Mouse (Mus musculus): ENCODE data around the gene Smim5.

Smim5 gene

DNA sequence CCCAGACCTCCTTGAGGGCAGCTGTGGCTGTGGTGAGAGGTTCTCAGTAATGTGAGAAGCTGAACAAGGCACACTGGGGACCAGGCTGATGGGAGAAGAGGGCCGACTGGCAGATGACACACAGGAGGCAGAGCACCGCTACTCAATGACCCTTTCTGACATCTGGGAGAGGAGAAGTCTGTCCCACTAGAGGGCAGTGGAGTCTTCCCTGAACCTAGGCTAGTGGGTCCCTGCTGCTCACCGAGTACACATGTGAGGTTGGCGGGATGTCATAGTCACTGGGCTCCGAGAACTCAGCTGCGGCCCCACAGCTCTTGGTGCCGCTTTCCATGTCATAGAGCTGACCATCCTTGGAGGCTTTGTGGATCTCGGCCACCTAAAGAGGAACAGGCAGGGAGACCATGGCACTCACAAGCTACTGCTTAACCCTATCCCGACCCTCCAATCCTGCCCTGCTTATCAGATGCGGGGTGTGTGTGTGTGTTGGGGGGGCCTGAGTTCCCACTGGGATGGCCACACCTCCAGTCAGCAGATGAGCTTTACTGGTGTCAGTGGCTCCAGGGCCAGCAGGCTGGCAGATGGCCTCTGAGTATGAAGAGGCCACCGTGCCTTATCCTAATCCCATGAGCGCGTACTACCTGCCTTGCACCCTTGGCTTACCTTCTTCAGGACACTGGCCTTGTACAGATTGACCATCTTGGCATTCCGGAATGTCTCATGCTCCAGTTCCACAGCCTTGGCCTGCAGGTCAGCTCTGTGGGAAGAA, 4.8 kb upstream of the Smim5 start:
- in situ Hi-C loops (cut with MboI; ENCODE audit: low sequenced_read_pairs) = no loop called here

DNA sequence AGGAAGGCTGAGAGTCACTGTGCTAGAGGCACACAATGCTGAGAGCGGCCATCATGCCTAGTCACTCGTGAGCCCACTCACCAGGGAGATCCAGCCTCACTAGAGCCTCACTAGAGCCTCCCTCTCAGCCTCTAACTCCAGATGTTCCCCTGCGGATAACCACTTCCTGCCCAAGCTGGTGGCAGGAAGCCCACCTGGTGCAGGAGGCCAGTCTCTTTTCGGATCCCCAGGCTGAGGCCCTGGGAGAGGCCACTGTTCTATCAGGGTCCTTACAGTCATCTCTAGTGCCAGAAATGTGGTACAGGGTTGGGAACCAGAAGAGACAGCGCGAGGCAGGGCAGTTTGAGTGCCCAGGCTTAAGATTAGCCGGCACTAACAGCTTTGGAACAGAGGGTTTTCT, 1.3 kb upstream of the Smim5 start:
- in situ Hi-C loops (cut with MboI; ENCODE audit: low sequenced_read_pairs) = no loop called here

DNA sequence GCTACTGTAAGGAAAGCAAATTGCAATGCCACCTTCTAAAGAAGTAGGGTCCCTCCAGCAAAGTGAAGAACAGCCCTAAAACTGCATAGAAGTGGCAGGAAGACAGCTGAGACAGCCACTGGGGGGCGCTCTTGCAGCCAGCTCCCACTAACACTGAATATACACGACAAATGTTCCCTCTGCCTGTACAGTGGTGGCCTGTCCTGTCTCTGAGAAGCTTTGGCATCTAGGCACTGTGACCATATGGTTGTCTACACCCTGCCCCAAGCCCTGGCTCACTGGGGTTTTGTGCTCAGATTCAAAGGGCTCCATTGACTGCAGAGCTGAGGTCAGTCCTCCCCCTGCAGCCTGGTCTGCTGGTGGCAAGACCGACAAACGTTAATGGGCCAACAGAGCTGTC, 880 bp upstream of the Smim5 start:
- in situ Hi-C loops (cut with MboI; ENCODE audit: low sequenced_read_pairs) = no loop called here

DNA sequence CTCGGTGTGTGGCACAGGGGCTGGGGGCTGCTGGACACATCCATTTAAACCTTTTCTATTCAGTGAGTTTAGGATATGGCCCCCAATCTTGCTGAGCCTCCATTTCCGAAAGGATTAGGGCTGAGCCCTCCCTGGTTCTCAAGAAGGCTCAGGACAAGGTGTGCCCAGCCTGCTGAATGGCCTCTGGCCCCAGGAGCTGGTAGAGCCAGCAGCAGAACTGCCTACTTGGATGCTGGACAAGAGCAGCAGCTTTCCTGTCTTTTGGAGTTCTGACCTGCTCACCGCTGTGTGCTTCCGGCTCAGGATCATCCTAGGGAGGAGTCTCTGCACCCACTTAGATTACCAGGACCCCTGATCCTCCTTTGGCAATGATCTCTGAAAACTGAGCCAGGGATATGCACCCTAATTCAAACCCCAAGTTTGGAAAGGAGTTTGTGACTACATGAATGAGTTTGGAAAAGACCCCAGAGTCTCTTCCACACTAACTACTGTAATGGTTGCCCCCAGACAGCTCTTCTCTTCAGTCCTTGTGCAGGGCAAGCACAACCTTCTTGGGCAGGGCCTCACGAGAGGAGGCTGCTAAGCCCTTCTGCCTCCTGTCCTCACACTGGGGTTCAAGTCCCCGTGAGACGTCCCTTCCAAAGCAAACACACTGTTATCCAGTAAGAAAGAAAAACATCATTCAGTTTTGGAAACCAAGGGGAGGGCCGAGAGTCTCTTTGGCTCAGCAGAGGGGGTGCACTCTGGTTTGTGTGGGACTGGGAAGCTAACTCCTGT, 983 bp downstream of the Smim5 start:
- in situ Hi-C loops (cut with MboI; ENCODE audit: low sequenced_read_pairs) = no loop called here

DNA sequence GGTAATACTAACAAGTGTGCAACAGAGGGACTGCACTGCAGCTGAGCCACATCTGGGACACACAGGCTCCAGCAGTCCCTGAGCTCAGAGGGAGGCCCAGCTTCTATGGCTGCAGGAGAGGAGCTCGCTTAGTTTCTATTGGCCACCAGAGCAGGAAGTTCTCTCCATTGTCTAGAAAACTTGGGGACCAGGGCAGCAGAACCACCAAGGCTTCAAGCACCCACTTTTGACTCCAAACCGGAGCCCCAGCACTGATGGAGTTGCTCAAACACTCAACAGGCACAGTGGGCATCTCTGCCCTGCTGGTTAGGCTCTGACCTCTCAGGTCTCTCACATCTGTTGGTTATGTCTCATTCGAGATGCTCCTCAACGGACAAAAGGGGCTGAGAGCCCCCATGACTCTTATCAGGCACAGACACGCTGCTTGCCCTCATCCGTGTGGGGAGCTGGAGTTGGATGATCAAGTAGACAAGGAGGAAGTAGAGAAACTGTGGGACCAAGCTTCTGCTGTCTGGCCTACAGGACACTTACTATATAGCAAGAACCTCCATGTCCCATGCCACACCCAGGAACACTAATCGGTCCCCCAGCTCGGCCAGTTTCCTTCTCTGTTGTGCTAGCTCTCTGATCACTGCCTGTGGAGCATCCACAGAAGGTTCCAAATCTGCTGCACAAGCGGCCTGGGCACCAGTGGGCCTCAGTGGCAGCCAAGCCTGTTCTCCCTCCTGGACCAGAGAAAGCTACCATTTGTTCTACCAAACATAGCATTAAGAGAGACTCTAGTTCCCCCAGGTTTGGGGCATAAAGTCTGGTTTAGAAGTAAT, 1.8 kb downstream of the Smim5 start:
- in situ Hi-C loops (cut with MboI; ENCODE audit: low sequenced_read_pairs) = no loop called here

DNA sequence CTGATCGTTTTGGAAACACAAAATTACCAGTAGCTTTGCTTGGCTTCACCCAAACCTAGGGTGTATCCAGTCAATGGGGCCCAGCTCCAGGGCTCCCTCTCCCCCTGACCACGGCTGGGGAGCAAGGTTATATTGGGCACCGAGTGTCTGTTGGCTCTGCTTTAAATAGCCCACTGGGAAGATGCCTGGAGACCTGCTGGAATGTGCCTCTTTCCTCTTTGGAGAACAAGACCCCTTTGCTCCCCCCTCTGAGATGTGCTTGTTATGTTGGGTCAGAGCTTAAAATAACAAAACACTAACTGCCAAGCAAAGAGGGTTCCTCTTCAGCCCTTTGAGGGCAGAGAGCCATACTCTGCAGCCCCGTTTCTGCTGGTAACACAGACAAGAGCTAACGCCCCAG, 2.4 kb downstream of the Smim5 start:
- in situ Hi-C loops (cut with MboI; ENCODE audit: low sequenced_read_pairs) = no loop called here

DNA sequence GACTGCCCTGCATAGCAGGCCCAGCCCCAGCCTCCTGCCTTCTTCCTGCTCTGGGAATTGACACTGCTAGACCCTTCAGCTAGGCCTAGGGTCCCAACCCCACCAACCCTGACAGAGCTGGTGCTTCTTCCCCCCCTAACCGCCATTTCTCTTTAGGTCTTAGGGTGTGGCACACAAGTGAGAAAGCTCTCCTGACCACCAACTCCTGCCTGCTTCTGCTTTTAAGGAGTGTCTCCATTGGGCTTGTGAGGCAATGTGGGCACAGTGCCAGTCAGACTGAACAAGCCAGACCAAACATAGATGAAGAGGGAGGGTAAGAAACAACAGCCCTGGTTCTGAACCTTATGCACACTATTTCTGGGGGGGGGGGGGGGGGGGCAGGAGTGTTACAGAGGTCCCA, 3.1 kb downstream of the Smim5 start:
- in situ Hi-C loops (cut with MboI; ENCODE audit: low sequenced_read_pairs) = no loop called here

DNA sequence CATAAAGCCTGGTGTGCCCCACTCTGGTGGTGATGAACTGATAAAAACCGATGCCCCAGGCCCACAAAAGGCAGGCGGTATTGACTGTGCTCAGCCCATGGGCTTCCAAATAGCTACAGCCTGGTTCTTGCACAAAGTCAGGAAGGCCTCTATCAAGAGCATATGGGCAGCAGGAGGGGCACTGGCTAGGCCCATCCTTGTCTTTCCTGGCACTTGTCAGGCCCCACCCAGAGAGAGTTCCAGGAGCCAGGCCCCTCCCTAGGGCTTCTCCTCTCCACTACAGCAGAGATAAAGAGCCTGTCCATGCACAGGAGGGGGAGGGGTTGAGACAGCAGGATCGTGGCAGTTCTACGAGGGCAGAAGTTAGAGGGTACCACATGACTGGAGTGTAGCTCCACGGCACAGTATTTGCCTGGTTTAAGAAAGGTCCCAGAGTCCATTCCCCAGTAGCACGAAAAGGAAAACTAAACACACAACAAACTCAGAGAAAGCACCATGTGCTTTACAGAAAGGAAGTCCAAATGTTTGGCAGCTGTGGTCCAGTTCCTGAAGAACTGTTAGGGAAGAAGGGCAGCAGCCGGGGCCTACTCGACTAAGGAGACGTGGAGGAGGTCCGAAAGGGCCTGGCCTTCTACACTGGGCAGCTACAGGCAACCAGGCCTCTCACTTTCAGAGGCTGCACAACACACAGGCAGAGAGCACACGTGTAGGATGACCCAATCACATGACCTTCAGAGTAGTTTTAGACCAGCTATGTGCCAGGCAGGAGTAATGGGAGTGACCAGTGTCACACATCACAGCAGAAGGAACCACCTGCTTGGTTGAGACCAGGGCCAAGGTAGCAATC, 3.8 kb downstream of the Smim5 start:
- in situ Hi-C loops (cut with MboI; ENCODE audit: low sequenced_read_pairs) = no loop called here

DNA sequence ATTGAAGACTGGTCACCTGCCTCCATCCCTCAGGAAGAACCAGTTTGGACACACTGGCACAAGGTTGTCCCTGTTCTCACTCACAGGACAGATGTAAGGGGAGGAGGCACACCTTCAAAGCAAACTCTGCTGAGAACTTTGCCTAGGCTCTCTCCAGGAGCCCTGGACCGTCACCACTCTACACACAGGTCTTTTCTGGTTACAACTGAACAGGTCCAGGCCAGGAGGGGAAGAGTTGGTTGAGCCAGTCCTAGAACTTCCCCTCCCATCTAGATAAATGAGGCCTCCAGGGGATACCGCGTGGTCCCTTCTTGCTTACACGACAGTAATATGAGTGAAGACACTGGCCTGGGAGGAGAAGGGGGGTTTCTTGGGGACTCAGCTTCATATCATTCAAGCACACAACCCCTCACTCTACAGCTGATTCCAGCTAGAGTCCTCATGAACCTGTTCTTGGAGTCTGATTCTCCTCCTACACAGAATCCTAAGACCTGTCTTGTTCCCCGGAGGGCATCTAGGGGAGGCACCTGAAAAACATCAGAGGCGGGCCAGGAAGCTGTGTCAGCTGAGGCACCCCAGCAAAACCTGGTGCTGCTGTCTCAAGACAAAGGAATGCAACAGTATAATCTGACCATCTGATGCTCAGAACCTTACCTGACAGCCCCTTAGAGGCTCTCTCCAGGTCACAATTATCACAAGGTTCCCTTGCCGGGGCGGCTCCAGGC, 4.6 kb downstream of the Smim5 start:
- in situ Hi-C loops (cut with MboI; ENCODE audit: low sequenced_read_pairs) = no loop called here

DNA sequence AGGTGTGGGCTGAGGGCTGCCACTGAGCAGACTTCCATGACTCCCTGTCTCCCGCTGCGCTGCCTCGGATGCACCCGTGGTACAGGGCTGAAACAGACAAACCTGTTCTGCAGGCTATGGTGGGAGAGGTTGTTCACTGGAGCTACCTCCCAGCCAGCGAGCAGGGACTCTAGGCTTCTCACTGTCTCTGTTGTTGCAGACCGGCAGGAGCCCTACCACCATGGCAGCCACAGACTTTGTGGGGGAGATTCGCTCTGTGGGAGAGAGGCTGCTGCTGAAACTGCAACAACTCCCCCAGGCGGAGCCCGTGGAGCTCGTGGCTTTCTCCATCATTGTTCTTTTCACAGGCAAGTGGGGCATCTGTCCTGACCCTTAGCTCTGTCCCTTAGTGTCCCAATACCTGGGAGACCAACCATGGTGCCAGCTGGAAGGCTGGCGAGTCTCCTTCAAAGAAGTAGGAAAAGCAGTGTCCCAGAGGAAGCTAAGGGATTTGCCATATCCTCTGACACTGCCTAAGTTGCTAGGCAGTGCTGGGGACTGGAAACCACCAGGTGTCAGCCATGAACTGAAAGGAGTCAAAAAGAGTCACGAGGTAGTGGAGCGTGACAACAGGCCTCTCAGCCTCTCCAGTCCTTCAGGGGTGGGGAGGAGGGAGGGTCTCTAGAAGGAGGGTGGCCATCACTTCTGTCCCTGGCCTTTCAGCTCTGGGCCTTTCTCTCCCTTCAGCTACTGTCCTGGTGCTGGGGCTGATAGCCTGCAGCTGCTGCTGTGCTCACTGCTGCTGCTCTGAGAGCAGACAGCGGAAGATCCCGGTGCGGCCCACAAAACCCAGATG, 5.4 kb downstream of the Smim5 start:
- in situ Hi-C loops (cut with MboI; ENCODE audit: low sequenced_read_pairs) = no loop called here

DNA sequence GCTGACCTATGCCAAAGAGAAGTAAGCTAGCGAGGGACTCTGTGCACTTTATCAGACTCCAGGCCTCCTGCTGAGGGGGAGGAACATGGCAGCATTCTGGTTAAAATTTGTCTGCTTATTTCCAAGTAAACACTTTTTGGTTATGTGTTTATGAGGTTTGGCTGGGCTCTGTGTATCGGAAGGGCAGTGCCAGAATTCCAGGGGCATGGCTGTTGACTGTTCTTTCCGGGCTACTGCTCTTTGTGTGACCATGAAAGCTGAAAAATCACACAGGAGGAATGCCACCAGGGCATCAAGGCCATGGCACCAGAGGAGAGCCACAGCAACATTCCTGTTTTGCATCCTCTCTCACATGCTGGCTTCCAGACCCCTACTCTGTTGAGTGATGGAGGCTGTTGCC, 6.3 kb downstream of the Smim5 start:
- in situ Hi-C loops (cut with MboI; ENCODE audit: low sequenced_read_pairs) = no loop called here

DNA sequence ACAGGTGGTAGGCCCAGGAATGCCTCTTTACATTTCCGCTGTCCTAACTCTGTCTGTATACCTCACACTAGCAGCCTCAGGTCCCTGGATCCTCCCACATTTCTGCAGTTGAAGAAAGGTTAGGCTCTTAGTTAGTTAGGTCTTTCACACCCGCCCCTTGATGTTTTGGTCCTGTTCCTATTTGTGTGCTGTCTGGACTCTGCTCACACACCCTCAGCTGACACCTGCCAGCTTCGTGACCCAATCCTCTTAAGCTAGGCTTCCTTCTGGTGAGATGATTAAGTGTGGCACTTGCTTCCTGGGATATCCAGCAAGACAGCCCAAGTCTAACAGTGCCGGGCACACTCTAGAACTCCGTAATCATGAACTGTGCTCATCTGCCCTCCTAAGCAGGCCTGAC, 6.8 kb downstream of the Smim5 start:
- in situ Hi-C loops (cut with MboI; ENCODE audit: low sequenced_read_pairs) = no loop called here

DNA sequence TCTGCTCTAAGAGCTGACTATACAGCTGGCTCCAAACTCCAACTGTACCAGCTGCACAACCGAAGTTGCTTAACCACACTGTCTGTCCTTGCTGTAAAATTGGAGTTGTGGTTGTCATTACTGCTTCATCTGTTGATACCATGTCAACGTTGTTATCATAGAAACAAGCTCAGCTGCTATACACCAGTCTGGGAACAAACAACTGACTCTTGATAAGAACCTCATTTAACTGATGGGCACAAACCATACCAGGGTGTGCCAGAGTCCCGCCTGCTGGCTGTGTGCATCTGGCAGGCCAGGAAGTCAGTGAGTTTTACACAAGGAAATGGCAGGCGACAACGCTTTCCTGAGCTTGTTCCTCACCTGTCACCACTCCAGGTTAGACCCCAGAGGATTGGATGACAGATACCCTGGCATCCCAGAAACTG, 11.4 kb downstream of the Smim5 start:
- in situ Hi-C loops (cut with MboI; ENCODE audit: low sequenced_read_pairs) = no loop called here

DNA sequence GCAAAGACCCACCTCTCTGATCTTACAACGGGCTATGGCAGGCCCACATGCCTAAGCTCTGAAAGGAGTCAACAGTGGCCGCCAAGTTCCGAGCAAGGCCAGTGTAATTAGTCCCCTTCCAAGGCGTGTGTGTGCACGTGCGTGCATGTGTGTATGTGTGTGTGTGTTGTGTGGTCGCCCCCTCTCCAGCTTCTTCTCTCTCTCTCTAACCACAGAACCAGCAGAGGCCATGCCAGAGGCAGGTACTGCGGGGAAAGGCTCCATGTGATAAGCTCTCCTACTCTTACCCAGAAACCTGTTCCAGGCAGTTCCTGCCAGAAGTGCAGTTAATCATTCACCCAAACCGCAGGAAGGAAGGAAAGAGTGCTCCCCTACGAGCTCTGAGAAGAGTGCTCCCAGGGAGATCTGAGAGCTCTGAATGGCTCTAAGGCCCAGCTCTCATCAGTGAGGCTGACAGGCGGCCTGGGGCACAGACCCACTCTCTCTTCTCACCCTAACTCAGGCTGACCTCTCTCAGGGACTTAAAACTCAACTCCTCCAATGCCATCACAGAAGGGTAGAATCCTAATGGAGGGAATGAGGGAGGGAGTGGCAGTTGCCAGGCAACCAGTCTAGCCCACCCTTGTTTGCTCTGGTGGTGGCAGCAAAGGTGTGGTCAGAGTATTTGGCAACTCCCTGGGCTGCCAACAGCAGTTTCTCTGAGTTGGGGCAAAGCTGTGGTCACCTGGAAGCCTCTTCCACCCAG, 12.0 kb downstream of the Smim5 start, which contains the start of gene Smim6:
Smim6 (plus strand) TSS at position 386 of the 745 bp plus-strand sequence.
- in situ Hi-C loops (cut with MboI; ENCODE audit: low sequenced_read_pairs) = no loop called here

DNA sequence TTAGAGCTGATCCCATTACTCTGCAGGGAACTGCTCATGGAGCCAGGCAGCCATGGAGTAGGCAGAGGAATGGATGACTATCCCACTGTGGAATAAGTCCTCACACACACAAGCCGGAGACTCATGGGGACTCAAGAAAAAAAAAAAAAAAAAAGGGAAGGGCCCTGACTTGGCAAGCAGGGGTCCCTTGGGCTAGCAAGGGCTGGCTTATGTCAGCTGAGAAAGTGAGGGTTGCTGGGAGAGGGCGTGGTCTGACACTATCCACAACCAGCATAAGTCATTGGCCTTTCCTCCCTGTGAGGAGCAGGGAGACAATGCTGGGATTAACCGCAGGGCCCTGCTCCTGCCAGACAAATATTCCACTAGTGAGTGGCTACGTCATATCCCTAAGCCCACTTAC, 16.8 kb downstream of the Smim5 start:
- in situ Hi-C loops (cut with MboI; ENCODE audit: low sequenced_read_pairs) = no loop called here

DNA sequence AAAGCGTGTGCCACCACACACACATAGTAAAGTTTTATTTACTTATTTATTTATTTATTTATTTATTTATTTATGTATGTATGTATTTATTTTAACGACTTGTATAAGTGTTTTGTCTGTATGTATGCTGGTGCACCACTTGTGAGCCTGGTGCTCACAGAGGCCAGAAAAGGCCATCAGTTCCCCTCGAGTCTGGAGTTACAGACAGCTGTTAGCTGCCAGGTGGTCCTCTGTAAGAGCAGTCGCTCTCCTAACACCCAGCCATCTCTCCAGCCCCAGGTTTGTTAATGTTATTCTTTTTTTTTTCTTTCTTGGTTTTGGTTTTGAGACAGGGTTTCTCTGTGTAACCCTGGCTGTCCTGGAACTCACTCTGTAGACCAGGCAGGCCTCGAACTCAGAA, 18.9 kb downstream of the Smim5 start:
- in situ Hi-C loops (cut with MboI; ENCODE audit: low sequenced_read_pairs) = no loop called here

DNA sequence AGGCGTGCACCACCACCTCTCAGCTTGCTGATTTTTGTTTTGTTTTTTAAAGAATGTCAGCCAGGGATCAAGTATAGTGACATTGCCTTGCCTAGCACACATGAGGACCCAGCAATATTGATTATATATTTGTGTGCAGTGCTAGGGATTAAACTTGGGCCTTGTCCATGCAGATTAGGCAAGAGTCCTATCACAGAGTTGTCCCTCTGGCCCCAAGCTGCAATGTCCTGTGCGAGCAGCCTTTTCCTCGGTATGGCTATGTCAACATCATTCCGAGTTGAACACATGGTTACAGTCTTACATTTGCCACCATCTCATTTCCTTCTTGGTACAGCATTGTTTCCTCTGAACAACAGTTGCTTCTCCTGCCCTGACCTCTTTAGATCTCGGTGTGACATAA, 19.3 kb downstream of the Smim5 start:
- in situ Hi-C loops (cut with MboI; ENCODE audit: low sequenced_read_pairs) = no loop called here

DNA sequence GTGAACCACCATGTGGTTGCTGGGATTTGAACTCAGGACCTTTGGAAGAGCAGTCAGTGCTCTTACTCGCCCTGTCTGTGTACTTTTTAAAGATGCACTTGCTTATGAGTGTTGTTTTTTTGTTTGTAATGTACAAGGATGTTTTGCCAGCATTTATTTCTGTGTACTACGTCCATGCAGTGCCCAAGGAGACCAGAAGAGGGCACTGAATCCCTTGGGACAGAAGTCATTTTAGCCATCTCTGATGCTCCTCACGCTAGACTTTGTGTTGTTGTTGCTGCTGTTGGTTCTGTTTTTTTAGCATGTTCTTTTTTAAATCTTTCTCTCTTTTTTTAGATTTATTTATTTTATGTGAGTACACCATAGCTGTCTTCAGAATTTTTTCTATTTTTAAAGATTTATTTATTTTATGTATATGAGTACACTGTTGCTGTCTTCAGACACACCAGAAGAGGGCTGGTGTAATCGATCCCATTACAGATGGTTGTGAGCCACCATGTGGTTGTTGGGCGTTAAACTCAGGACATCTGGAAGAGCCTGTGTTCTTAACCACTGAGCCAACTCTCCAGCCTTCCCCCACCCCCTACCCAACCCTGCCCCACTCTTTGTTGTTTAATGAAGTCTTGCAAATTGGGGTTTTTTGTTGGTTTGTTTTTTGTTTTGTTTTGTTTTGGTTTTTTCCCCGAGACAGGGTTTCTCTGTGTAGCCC, 20.5 kb downstream of the Smim5 start:
- in situ Hi-C loops (cut with MboI; ENCODE audit: low sequenced_read_pairs) = no loop called here

Data from CH12F3 (cell line).